Mouse (Mus musculus) embryonic facial prominence, embryonic 11.5 days (tissue): ENCODE data around the gene Rnf183. TPM values are rescaled to one million over a fixed set of nuclear protein-coding genes. Genes with fewer than 3 reads are reported as not detected.
A peak's percentile ranks its signal among the peaks of the same experiment; 100 is the strongest.

Experiments
- ATAC-seq: fragments of 200-750 bp; cut with Nextera tagmentation; replicated peaks from 2 replicates; pipeline ENCODE4 v1.8.0; 2017; ENCODE audit warnings: low read depth; ENCODE audit not compliant: insufficient number of reproducible peaks, low FRiP score, low TSS enrichment
- DNase-seq: peaks from one replicate; pipeline ENCODE4 v3.0.0-alpha.2; 2015; ENCODE audit warnings: low spot score
- H3K27ac ChIP-seq: fragments of 300-500 bp; sonication (generic); replicated peaks from 2 replicates; pipeline ENCODE4 v1.5.1; 2014; ENCODE audit warnings: mild to moderate bottlenecking, low read depth, low read length, control low read depth
- H3K27me3 ChIP-seq: fragments of 300-500 bp; sonication (generic); 2 replicates; pipeline ENCODE4 v1.6.1; 2014; ENCODE audit warnings: mild to moderate bottlenecking, low read length, moderate library complexity, mixed read lengths; ENCODE audit not compliant: control insufficient read depth, insufficient read depth
- H3K36me3 ChIP-seq: fragments of 300-500 bp; sonication (generic); replicated peaks from 2 replicates; pipeline ENCODE4 v1.6.1; 2014; ENCODE audit warnings: low read depth, mild to moderate bottlenecking, low read length, moderate library complexity, mixed read lengths; ENCODE audit not compliant: control insufficient read depth, insufficient read depth
- H3K4me1 ChIP-seq: fragments of 300-500 bp; sonication (generic); 2 replicates; pipeline ENCODE4 v1.6.1; 2014; ENCODE audit warnings: low read length, mixed read lengths; ENCODE audit not compliant: control insufficient read depth, insufficient read depth
- H3K4me2 ChIP-seq: fragments of 300-500 bp; sonication (generic); 2 replicates; pipeline ENCODE4 v1.6.1; 2014; ENCODE audit warnings: low read depth, mild to moderate bottlenecking, control low read depth, low read length, moderate library complexity
- H3K4me3 ChIP-seq: fragments of 300-500 bp; sonication (generic); 2 replicates; pipeline ENCODE4 v1.5.1; 2014; ENCODE audit warnings: low read depth, low read length, control low read depth
- H3K9ac ChIP-seq: fragments of 300-500 bp; sonication (generic); replicated peaks from 2 replicates; pipeline ENCODE4 v1.6.1; 2014; ENCODE audit warnings: mild to moderate bottlenecking, control low read depth, low read length
- H3K9me3 ChIP-seq: fragments of 300-500 bp; sonication (generic); replicated peaks from 2 replicates; pipeline ENCODE4 v1.6.1; 2016; ENCODE audit warnings: mild to moderate bottlenecking, low read length, inconsistent platforms, mixed read lengths; ENCODE audit not compliant: control insufficient read depth
- WGBS: fragments of 180-500 bp; shearing (Covaris S2); extraction: QIAGEN DNeasy Blood & Tissue Kit; methylation state at CpG from one replicate; pipeline ENCODE4 v1.1.7; 2014; 5-methylcytosine and 5-hydroxymethylcytosine counted together
- polyA plus RNA-seq: library from polyadenylated mRNA; unstranded; fragments of >200 nt; fragmentation: Nextera tagmentation; extraction: Ambion mirVana; gene quantifications from 2 replicates; pipeline ENCODE4 v1.2.1, GENCODE M21; 2014

Gene Rnf183
- polyA plus RNA-seq, 1 experiment from 2014 or later: not detected

DNA sequence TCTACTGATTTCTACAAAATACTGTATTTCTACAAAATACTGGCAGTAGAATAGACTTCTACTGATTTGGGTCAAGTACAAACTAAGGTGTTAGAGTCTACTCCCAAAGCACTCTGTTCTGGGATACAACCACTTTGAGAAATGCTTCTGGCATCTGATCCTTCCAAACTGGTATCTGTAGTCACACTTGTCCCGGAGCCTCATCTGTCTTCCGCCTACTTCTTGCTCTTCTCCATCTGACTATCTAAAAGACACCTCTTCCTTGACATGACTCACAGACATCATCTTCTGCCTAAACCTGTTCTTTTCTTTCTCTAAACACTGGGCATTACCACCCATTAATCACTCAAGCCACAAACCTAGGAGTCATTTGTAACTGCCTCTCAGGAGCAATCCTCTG is 37.0 kb upstream of the Rnf183 start:
- Histone ChIP-seq H3K4me3 (no peak overlapping the region), H3K9me3 (no peaks in the 10 kb centered on the region), H3K27ac (no peak overlapping the region), H3K4me1 (no peaks in the 10 kb centered on the region), H3K9ac (no peak overlapping the region), H3K36me3 (no peaks in the 10 kb centered on the region), H3K4me2 (no peak overlapping the region), H3K27me3 (no peaks in the 10 kb centered on the region)
- no peak for ATAC-seq
- WGBS: 100% methylated on average over 2 of the region's 2 CpGs
- DNase-seq: no peak

DNA sequence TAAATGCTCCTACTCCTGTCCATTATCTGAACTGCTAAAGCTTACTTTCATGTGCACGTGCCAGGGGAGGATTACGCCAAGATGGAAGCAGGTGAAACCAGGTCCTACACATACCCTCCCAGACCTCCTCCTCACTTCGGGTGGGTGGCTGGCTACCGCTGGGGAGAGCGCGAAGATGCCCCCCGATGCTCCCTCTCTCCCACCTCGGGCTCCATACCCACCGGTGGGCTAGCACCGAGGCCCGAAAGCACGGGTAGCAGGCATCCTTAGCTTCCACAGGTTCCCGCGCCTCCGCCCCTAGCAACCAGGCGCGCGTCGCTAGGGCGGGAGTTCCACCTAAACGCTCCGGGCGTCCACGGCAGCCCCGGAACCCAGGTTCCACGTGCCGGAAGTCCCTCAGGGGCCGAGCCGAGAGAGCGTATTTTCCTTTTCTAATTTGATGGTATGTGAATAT is 35.6 kb upstream of the Rnf183 start, which contains the start of gene Wdr31:
Gene Wdr31, minus strand, starts transcription at position 299 of the 454 bp plus-strand sequence.
- H3K4me1 ChIP-seq: no peaks in the 10 kb centered on the region
- H3K4me2 ChIP-seq: peak within 1 kb of the TSS; percentile 65
- no peak within 1 kb of the TSS for H3K27ac ChIP-seq
- H3K36me3 ChIP-seq: no peaks in the 10 kb centered on the region
- DNase-seq: peak; percentile 84
- WGBS: under 1% methylated on average over 30 of the region's 30 CpGs
- H3K9ac ChIP-seq: peak within 1 kb of the TSS; percentile 53
- peak; percentile 88 for ATAC-seq
- no peaks in the 10 kb centered on the region for H3K27me3 ChIP-seq
- no peaks in the 10 kb centered on the region for H3K9me3 ChIP-seq
- peak within 1 kb of the TSS; percentile 40 for H3K4me3 ChIP-seq

GRCm38 (mm10) chr4:62468158-62468557 is 33.1 kb upstream of the Rnf183 start:
- Histone ChIP-seq H3K4me3 (no peak overlapping the region), H3K4me2 (no peak overlapping the region), H3K4me1 (no peaks in the 10 kb centered on the region), H3K27ac (no peak overlapping the region), H3K9me3 (no peaks in the 10 kb centered on the region), H3K27me3 (no peaks in the 10 kb centered on the region), H3K9ac (no peak overlapping the region), H3K36me3 (no peaks in the 10 kb centered on the region)
- WGBS: 90% methylated on average over 1 of the region's 1 CpGs
- no peak for ATAC-seq
- DNase-seq: no peak

DNA sequence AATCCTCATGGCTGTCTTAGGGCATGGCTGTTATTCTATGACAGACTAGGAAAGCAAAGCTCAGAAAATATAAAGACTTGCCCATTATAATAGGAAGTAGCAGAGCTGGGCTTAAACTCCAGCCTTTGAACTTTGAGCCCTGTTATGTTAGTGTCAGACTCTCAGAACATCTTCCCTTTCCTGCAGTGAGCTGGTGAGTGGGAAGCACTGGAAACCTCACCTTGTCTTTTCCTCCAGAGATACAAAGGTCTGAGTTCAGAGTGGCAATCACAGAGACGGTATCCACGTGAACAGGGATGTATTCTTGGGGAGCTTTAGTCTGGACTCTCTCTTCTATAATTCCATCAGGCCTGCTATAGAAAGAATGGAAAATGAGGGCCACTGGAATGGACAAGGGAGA is 28.1 kb upstream of the Rnf183 start:
- Histone ChIP-seq H3K36me3 (no peaks in the 10 kb centered on the region), H3K4me2 (no peak overlapping the region), H3K9ac (no peak overlapping the region), H3K27ac (no peak overlapping the region), H3K27me3 (no peaks in the 10 kb centered on the region), H3K9me3 (no peaks in the 10 kb centered on the region), H3K4me3 (no peak overlapping the region), H3K4me1 (no peaks in the 10 kb centered on the region)
- ATAC-seq (no peak), DNase-seq (no peak)
- WGBS: 89% methylated on average over 2 of the region's 2 CpGs

DNA sequence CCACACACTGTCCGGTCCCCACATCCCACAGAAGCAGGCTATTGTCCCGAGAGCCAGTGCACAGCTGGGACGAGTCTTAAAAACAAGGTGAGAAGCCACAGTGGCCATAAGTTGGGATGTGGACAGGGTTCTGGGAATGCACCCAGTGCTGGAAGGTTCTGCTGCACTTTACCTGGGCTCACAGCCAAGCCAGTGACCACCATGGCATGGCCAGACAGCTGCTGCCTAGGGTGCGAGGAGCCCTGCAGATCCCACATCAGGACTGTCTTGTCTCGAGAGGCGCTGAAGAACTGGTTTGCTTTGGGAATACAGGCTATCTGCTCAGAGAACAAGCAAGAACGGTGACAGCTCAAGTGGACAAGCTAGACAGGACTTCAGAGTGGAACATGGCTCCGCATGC is 25.3 kb upstream of the Rnf183 start:
- H3K4me1 ChIP-seq: no peaks in the 10 kb centered on the region
- H3K27ac ChIP-seq: no peak overlapping the region
- no peak for ATAC-seq
- H3K36me3 ChIP-seq: no peaks in the 10 kb centered on the region
- H3K9me3 ChIP-seq: no peaks in the 10 kb centered on the region
- no peaks in the 10 kb centered on the region for H3K27me3 ChIP-seq
- WGBS: 90% methylated on average over 8 of the region's 8 CpGs
- no peak for DNase-seq
- no peak overlapping the region for H3K4me2 ChIP-seq
- no peak overlapping the region for H3K4me3 ChIP-seq
- H3K9ac ChIP-seq: no peak overlapping the region

DNA sequence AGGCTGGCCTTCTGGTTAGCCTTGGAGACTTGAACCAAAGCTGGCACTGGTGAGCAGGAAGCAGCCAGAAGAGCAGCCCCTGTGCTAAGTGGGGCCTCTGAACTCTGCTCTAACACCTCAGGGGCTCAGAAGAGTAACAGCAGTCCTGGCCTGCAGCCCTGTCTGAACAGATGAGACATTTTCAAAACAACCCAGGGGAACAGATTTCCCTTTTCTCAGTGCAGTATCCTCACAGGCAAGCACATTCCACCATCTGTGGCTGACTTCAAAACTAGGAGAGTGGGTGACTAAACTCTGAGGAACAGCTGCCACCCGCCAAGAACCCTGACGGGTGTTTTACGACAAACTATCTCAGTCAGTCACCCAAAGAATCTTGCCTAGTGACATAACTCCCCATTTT is 24.0 kb upstream of the Rnf183 start:
- 86% methylated on average over 3 of the region's 3 CpGs for WGBS

GRCm38 (mm10) chr4:62454995-62455394 is 19.9 kb upstream of the Rnf183 start:
- no peak overlapping the region for H3K9ac ChIP-seq
- H3K36me3 ChIP-seq: no peaks in the 10 kb centered on the region
- H3K4me2 ChIP-seq: no peak overlapping the region
- ATAC-seq: no peak; the same call in 1 of the 2 replicates
- H3K27ac ChIP-seq: no peak overlapping the region
- WGBS: 56% methylated on average over 5 of the region's 5 CpGs
- peak; percentile 60 for DNase-seq
- no peaks in the 10 kb centered on the region for H3K4me1 ChIP-seq
- no peaks in the 10 kb centered on the region for H3K27me3 ChIP-seq
- no peak overlapping the region for H3K4me3 ChIP-seq
- H3K9me3 ChIP-seq: no peaks in the 10 kb centered on the region

More for the DNA sequence above, 24.0 kb upstream of the Rnf183 start:
- Histone ChIP-seq H3K36me3 (no peaks in the 10 kb centered on the region), H3K4me1 (no peaks in the 10 kb centered on the region), H3K27ac (no peak overlapping the region), H3K4me3 (no peak overlapping the region), H3K27me3 (no peaks in the 10 kb centered on the region), H3K4me2 (no peak overlapping the region), H3K9me3 (no peaks in the 10 kb centered on the region), H3K9ac (no peak overlapping the region)
- DNase-seq (no peak), ATAC-seq (no peak)

- Histone ChIP-seq H3K4me2 (no peak overlapping the region), H3K9me3 (no peaks in the 10 kb centered on the region), H3K27me3 (no peaks in the 10 kb centered on the region), H3K27ac (no peak overlapping the region), H3K9ac (no peak overlapping the region), H3K4me3 (no peak overlapping the region), H3K4me1 (no peaks in the 10 kb centered on the region), H3K36me3 (no peaks in the 10 kb centered on the region)
- WGBS: 71% methylated on average over 4 of the region's 4 CpGs
- ATAC-seq: no peak
- DNase-seq: no peak
Observed at GRCm38 (mm10) chr4:62440986-62441385, 5.9 kb upstream of the Rnf183 start.
